Mouse (Mus musculus): ENCODE results near the gene Hnf4a.

DNA sequence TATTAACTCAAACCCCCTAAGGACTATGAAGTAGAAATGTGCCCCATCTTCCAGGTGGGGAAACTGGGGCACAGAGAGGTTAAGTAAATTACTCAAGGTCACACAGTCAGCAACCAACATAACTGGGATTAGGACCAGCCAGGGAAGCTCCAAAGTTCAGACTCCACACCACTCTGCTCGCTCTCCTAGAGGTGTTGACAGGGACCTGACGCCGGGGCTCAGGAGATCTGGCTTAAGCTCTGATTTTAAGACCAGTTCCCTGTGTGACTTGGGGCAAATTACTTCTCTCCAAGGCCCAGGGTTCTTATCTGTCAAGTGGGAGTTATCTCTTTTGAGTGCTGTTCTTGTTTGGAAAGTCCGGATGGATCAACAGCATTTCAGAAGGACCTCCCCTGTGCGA lies 52.6 kb downstream of the Hnf4a start:
- TF ChIP-seq CTCF (conservative IDR thresholded peaks at IDR 0.05; ENCODE audit: low read length), result no peak
- no peak for TF ChIP-seq POU5F1 (IDR thresholded peaks at IDR 0.05; ENCODE audit: borderline replicate concordance, low read length)
